Comparison of ENCODE assay signal across 14 mouse cellular contexts in the genomic region with DNA sequence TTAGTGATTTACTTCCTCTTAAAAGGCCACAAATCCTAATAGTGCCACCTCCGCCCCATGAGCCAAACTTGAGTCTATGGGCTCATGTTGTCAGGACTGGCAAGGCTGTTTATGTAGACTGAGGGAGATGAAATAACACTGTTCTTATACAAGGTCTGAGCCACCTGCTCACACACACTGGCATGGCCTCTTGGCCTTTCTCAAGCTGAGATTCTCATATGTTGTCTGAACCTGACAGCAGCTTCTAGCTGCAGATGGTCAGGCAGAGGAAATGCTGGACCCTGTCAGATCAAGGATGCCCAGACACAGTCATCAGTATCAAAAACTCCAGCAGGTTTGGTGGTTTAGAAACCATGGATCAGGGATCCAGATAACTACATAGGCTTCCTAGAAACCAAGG.
"Had no signal": no experiment of that assay in that cellular context is flagged by ENCODE, and none has a peak within 500 bp of the region (broad histone marks: within the 10 kb centered on the region; RNA-seq: fewer than 3 reads in every experiment).

No protein-coding gene starts in this region.

- ATAC-seq: midbrain, embryonic 16.5 days had no signal

- DNase-seq: lung, adult 18-20 months; lung, embryonic 14.5 days; lung, postnatal 10 days; lung, postnatal 4 days; midbrain, embryonic 14.5 days; retina, postnatal 1 day; right cerebral cortex, adult 18-20 months; right cerebral cortex, postnatal 25 days; right cerebral cortex, postnatal 4 days; spleen, adult 18-20 months; thymus, adult 18-20 months; thymus, postnatal 14 days; thymus, postnatal 36 days had no signal
